Mouse (Mus musculus) C2C12 (cell line): ENCODE measurements at regions not wholly inside any gene's neighbourhood (a gene's known extent, or its start where the extent isn't known, plus 50 kb on each side); places are given as distances from the start of the nearest gene placed in this dataset.

ENCODE experiments used
- H3K27me3 ChIP-seq: one replicate; pipeline ENCODE4 v1.6.1; 2011; ENCODE audit not compliant: control insufficient read depth, insufficient read depth, insufficient read length
- H3K36me3 ChIP-seq: one replicate; pipeline ENCODE4 v1.6.1; 2011; ENCODE audit not compliant: control insufficient read depth, insufficient read depth
- H3K4me3 ChIP-seq: one replicate; pipeline ENCODE4 v1.5.1; 2011; ENCODE audit warnings: mild to moderate bottlenecking, control low read depth; ENCODE audit not compliant: poor library complexity, insufficient read depth, severe bottlenecking
- H3K79me2 ChIP-seq: one replicate; pipeline ENCODE4 v1.6.1; 2011; ENCODE audit not compliant: control insufficient read depth, insufficient read depth
- H3K79me3 ChIP-seq: one replicate; pipeline ENCODE4 v1.6.1; 2011; ENCODE audit warnings: low read depth, control low read depth
- H3ac ChIP-seq: one replicate; pipeline ENCODE3; 2011; ENCODE audit warnings: low read depth; ENCODE audit not compliant: control insufficient read depth, insufficient read length
- CEBPB ChIP-seq: IDR thresholded peaks from one replicate; pipeline ENCODE4 v1.6.1; 2011; ENCODE audit warnings: low read depth, mild to moderate bottlenecking, control low read depth, moderate library complexity
- CTCF ChIP-seq: IDR thresholded peaks from one replicate; pipeline ENCODE4 v1.5.1; 2011; ENCODE audit not compliant: control insufficient read depth, insufficient read depth, insufficient read length
- FOSL1 ChIP-seq: IDR thresholded peaks from one replicate; pipeline ENCODE4 v1.8.0; 2011; ENCODE audit warnings: mild to moderate bottlenecking, low read length; ENCODE audit not compliant: poor library complexity, insufficient read depth, severe bottlenecking
- MAX ChIP-seq: IDR thresholded peaks from one replicate; pipeline ENCODE4 v1.6.1; 2011; ENCODE audit warnings: mild to moderate bottlenecking, control low read depth
- MYOD1 ChIP-seq: IDR thresholded peaks from one replicate; pipeline ENCODE4 v1.6.1; 2011; ENCODE audit warnings: low read depth; ENCODE audit not compliant: control insufficient read depth, insufficient read length
- MYOG ChIP-seq: IDR thresholded peaks from one replicate; pipeline ENCODE4 v1.6.1; 2011; ENCODE audit not compliant: control insufficient read depth, insufficient read length; ENCODE audit errors: extremely low read depth
- USF1 ChIP-seq: IDR thresholded peaks from one replicate; pipeline ENCODE4 v1.6.1; 2011; ENCODE audit warnings: low read depth, mild to moderate bottlenecking, control low read depth, moderate library complexity

DNA sequence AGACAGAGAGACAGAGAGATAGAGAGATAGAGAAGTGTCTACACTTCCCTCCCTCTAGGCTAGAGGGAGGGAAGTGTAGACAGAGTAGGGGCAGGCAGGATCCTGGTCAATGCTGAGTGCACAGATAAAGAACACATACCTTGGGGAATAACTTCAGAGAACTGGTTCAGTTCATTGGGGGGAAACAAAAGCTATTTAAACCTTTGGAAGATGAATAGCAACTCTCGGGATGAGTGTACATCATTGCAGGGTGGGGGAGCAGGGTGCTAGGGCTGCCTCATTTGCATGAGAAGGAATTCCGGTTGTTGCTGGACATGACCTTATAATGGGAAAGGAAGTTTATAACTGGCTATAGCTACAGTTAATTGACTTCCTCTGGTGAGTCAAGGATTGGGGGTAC lies 309.7 kb downstream of the Bbx start:
- H3ac ChIP-seq: no peak overlapping the region
- H3K27me3 ChIP-seq: no peaks in the 10 kb centered on the region
- H3K4me3 ChIP-seq: no peak overlapping the region
- no peaks in the 10 kb centered on the region for H3K79me3 ChIP-seq
- H3K79me2 ChIP-seq: no peaks in the 10 kb centered on the region
- no peaks in the 10 kb centered on the region for H3K36me3 ChIP-seq
- no peak for TF ChIP-seq CEBPB
- no peak for TF ChIP-seq MAX
- TF ChIP-seq USF1: no peak
- TF ChIP-seq MYOG: no peak
- TF ChIP-seq CTCF: no peak
- no peak for TF ChIP-seq MYOD1
- TF ChIP-seq FOSL1: no peak

DNA sequence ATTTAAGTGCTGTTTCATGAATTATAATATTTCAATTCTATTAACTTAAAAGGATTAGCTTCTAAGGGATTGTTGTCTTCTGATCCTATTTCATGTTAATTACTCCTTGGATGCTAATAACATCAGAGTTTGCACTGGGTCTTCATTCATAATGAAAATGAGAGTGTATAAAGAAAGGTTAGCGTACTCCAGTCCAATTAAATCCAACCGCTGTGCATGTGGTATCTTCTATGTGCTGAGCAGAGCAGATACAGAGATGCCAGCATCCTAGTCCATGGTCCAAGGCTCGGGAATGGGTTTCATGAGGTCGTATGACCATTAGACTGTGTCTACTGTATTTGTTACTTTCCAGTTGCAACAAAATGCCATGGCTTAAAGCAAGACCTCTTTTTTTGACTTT lies 307.5 kb downstream of the Bbx start:
- Histone ChIP-seq H3K79me3 (no peaks in the 10 kb centered on the region), H3K36me3 (no peaks in the 10 kb centered on the region), H3K79me2 (no peaks in the 10 kb centered on the region), H3K4me3 (no peak overlapping the region), H3K27me3 (no peaks in the 10 kb centered on the region), H3ac (no peak overlapping the region)
- no peak for TF ChIP-seq USF1
- TF ChIP-seq MAX: no peak
- TF ChIP-seq FOSL1: no peak
- no peak for TF ChIP-seq CTCF
- TF ChIP-seq CEBPB: no peak
- TF ChIP-seq MYOG: no peak
- TF ChIP-seq MYOD1: no peak

DNA sequence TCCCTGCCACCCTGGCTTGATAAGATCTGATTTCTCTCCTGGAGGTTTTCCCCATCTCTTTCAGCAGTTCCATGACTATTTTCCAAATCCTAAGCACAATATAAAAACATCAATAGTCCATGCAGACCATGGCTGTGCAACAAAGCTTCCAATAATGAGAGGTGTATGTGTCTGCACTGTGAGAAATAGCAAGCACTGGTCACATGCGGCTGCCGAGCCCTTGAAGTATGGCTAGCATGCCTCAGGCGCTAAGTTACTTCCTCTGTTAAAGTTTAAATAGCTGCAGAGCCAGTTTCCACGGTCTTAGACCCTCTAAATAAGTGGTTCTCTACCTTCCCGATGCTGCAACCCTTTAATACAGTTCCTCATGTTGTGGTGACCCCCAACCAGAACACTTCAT lies 306.6 kb downstream of the Bbx start:
- H3K79me3 ChIP-seq: no peaks in the 10 kb centered on the region
- H3ac ChIP-seq: no peak overlapping the region
- no peaks in the 10 kb centered on the region for H3K79me2 ChIP-seq
- no peak overlapping the region for H3K4me3 ChIP-seq
- H3K27me3 ChIP-seq: no peaks in the 10 kb centered on the region
- TF ChIP-seq MAX: no peak
- no peak for TF ChIP-seq USF1
- no peak for TF ChIP-seq FOSL1
- no peak for TF ChIP-seq MYOG
- no peak for TF ChIP-seq CEBPB
- no peak for TF ChIP-seq CTCF
- no peak for TF ChIP-seq MYOD1
- H3K36me3 ChIP-seq: no peaks in the 10 kb centered on the region

DNA sequence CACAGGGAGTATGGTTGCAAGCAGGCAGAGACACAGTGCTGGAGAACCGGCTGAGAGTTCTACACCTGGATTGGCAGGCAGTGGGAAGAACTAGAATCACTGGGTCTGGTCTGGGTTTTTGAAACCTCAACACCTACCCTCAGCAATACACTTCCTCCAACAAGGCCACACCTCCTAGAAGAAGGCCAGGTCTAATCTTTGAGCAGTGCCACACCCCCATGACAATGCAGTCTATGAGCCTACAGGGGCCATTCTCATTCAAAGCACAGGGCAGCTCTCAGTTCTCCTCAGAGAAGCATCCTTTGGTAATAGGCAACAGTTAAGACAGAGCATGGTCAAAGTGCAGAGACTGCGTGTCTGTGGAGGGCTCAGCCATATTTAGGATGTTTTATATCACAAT lies 300.8 kb downstream of the Bbx start:
- Histone ChIP-seq H3ac (no peak overlapping the region), H3K36me3 (no peaks in the 10 kb centered on the region), H3K79me3 (no peaks in the 10 kb centered on the region), H3K27me3 (no peaks in the 10 kb centered on the region), H3K79me2 (no peaks in the 10 kb centered on the region), H3K4me3 (no peak overlapping the region)
- TF ChIP-seq USF1 (no peak), FOSL1 (no peak), MYOD1 (no peak), MAX (no peak), CEBPB (no peak), MYOG (no peak), CTCF (no peak)
